Mouse (Mus musculus) megakaryocyte-erythroid progenitor cell, adult 5 weeks (primary cell): ENCODE results near the gene Hist1h3e. TPM values are rescaled to one million over a fixed set of nuclear protein-coding genes. Genes with fewer than 3 reads are reported as not detected.

Experiments
- polyA plus RNA-seq: library from polyadenylated mRNA; stranded (reverse); fragments of >175 nt; gene quantifications from 2 replicates; pipeline ENCODE4 v1.2.3, GENCODE M21; 2012

Gene Hist1h3e
- polyA plus RNA-seq, 1 experiment = 18.9 TPM

Other genes starting within 250 kb of the Hist1h3e start
- 0.45 and 1.00 TPM in 2 replicates for gene Zfp322a, start 193.2 kb downstream of the Hist1h3e start, polyA plus RNA-seq
- gene Abt1, start 138.5 kb downstream of the Hist1h3e start, polyA plus RNA-seq = 10.5 and 13.8 TPM in 2 replicates
- gene Btn1a1, start 96.5 kb downstream of the Hist1h3e start, polyA plus RNA-seq = not detected in 2 replicates
- gene Btn2a2, start 73.5 kb downstream of the Hist1h3e start, polyA plus RNA-seq = not detected in 2 replicates
- gene Hist1h4h, start 31.3 kb downstream of the Hist1h3e start, polyA plus RNA-seq = 33.5 and 38.6 TPM in 2 replicates
- gene Hist1h2af, start 28.5 kb downstream of the Hist1h3e start, polyA plus RNA-seq = 81.4 and 86.9 TPM in 2 replicates
- gene Hist1h3g, start 26.9 kb downstream of the Hist1h3e start, polyA plus RNA-seq = 19.0 and 22.6 TPM in 2 replicates
- gene Hist1h2bh, start 19.0 kb downstream of the Hist1h3e start, polyA plus RNA-seq = 2.5 and 3.3 TPM in 2 replicates
- 5.5 and 6.8 TPM in 2 replicates for gene Hist1h3f, start 18.3 kb downstream of the Hist1h3e start, polyA plus RNA-seq
- 13.2 and 18.3 TPM in 2 replicates for gene Hist1h4f, start 10.7 kb downstream of the Hist1h3e start, polyA plus RNA-seq
- 0.77 and 1.7 TPM in 2 replicates for gene Hist1h1d, start 9.1 kb downstream of the Hist1h3e start, polyA plus RNA-seq
- 16.2 and 16.7 TPM in 2 replicates for gene Hist1h2ae, start 8.9 kb upstream of the Hist1h3e start, polyA plus RNA-seq
- gene Hist1h2bg, start 9.0 kb upstream of the Hist1h3e start, polyA plus RNA-seq = 46.4 and 66.4 TPM in 2 replicates
- gene Hist1h2bf, start 11.8 kb upstream of the Hist1h3e start, polyA plus RNA-seq = 3.1 and 11.2 TPM in 2 replicates
- 5.5 and 5.7 TPM in 2 replicates for gene Hist1h2ad, start 12.0 kb upstream of the Hist1h3e start, polyA plus RNA-seq
- 6.4 and 7.1 TPM in 2 replicates for gene Hist1h3d, start 13.4 kb upstream of the Hist1h3e start, polyA plus RNA-seq
- gene Hist1h4d, start 19.2 kb upstream of the Hist1h3e start, polyA plus RNA-seq = 9.9 and 17.2 TPM in 2 replicates
- gene Hist1h2be, start 58.8 kb upstream of the Hist1h3e start, polyA plus RNA-seq = 0.79 and 1.1 TPM in 2 replicates
- 9.0 and 14.7 TPM in 2 replicates for gene Hist1h1e, start 60.2 kb upstream of the Hist1h3e start, polyA plus RNA-seq
- 7.2 TPM in 2 replicates for gene Hist1h2ac, start 121.6 kb upstream of the Hist1h3e start, polyA plus RNA-seq
- 66.3 and 70.6 TPM in 2 replicates for gene Hist1h2bc, start 121.8 kb upstream of the Hist1h3e start, polyA plus RNA-seq
- 0.27 TPM in 1 of 2 replicates, not detected in the other for gene Hist1h1t, start 133.4 kb upstream of the Hist1h3e start, polyA plus RNA-seq
- 4.5 and 10.6 TPM in 2 replicates for gene Hist1h4c, start 136.1 kb upstream of the Hist1h3e start, polyA plus RNA-seq
- gene Hfe, start 148.5 kb upstream of the Hist1h3e start, polyA plus RNA-seq = 8.0 and 15.2 TPM in 2 replicates
- 100 and 116 TPM in 2 replicates for gene Hist1h1c, start 176.4 kb upstream of the Hist1h3e start, polyA plus RNA-seq
- gene Hist1h3c, start 183.2 kb upstream of the Hist1h3e start, polyA plus RNA-seq = 20.1 and 23.0 TPM in 2 replicates
- 11.2 and 22.3 TPM in 2 replicates for gene Hist1h2bb, start 184.4 kb upstream of the Hist1h3e start, polyA plus RNA-seq
- 17.6 and 35.4 TPM in 2 replicates for gene Hist1h2ab, start 188.8 kb upstream of the Hist1h3e start, polyA plus RNA-seq
- gene Hist1h3b, start 189.9 kb upstream of the Hist1h3e start, polyA plus RNA-seq = 9.2 and 14.4 TPM in 2 replicates
- gene Hist1h4b, start 194.6 kb upstream of the Hist1h3e start, polyA plus RNA-seq = 13.8 and 16.1 TPM in 2 replicates
- gene Hist1h4a, start 198.9 kb upstream of the Hist1h3e start, polyA plus RNA-seq = 16.8 and 23.1 TPM in 2 replicates
- 21.7 and 27.6 TPM in 2 replicates for gene Hist1h3a, start 200.0 kb upstream of the Hist1h3e start, polyA plus RNA-seq
- gene Hist1h1a, start 201.3 kb upstream of the Hist1h3e start, polyA plus RNA-seq = 1.2 and 3.7 TPM in 2 replicates
- gene Trim38, start 207.5 kb upstream of the Hist1h3e start, polyA plus RNA-seq = 0.08 TPM in 1 of 2 replicates, not detected in the other
- not detected in 2 replicates for gene Slc17a2, start 244.6 kb upstream of the Hist1h3e start, polyA plus RNA-seq